Mouse (Mus musculus): ENCODE data around the gene Ipo8. TPM values are rescaled to one million over a fixed set of nuclear protein-coding genes. Genes with fewer than 3 reads are reported as not detected.

The Ipo8 gene
- 5.5 and 5.6 TPM in 2 replicates for polyA plus RNA-seq (2021; fragmentation: Nextera tagmentation)
- long read RNA-seq, experiment 1, full-length matches to known transcripts, result 9 of 23 reads
- long read RNA-seq, experiment 1, partial matches to known transcripts, result 9 of 23 reads
- long read RNA-seq, experiment 1, other reads (novel, unspliced or antisense), result 5 of 23 reads
- long read RNA-seq, experiment 2, full-length matches to known transcripts, result 7 of 24 reads
- long read RNA-seq, experiment 2, partial matches to known transcripts, result 13 of 24 reads
- long read RNA-seq, experiment 2, other reads (novel, unspliced or antisense), result 4 of 24 reads

DNA sequence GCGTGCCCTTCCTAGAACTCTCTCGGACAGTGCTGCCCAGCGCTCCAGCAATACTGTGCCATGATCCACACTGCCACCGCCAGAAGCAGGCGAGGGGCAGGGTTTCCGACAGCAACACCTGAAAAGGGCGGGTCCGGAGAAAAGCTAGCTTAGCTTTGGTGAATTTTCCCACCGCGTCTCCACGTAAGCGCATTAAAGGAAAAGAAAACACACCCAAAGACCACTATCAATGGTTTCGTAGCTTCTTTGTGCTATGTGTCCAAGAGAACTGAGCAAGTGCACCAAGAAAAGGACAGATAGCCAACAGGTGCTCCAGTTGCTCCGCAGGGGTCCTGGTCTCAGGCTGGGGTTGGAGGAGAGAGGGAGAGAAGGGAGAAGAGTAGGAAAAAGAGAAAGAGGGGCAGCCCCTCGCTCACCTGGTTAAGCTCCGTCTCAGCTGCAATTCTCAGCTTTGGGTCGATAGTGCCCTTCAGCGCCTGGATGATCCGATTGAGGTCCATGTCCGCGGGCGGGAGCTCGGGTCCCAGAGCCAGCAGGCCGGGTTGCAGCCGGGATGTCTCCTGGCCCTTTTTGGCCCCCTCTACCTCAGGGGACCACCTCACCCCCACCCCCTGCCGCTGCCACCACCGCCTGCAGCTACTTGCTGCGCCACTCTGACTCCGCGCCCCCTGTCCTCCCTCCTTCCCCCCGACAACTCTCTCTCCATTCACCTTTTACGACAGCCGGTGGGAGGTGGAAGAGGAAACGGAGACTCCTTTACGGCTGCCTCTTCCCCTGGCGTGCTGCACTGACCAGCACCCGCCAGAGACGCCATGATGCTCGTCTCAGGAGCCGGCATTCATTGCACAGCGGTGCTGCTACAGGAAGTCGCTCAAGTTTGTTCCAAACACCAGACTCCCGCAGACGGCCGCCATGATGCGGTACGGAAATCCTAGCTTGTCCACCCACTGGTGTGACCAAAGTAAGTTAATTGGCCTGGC, at the start of gene Ipo8:
Ipo8 (minus strand) TSS at position 720 of the 980 bp plus-strand sequence.

Other genes with a start within 250 kb of the Ipo8 start
- 0.38 and 0.64 TPM in 2 replicates for gene Caprin2, start 64.8 kb upstream of the Ipo8 start, polyA plus RNA-seq (2021; fragmentation: Nextera tagmentation)
- 1.2 and 3.1 TPM in 2 replicates for gene Sinhcaf, start 115.0 kb upstream of the Ipo8 start, polyA plus RNA-seq (2021; fragmentation: Nextera tagmentation)